Mouse (Mus musculus) small intestine, adult 2 months (tissue): ENCODE results near the gene Itga8. TPM values are rescaled to one million over a fixed set of nuclear protein-coding genes. Genes with fewer than 3 reads are reported as not detected.

ENCODE experiments used
- H3K27ac ChIP-seq: fragments of 200-500 bp; 2 replicates; pipeline ENCODE4 v1.5.1; 2012; ENCODE audit warnings: low read depth, low read length, control low read depth, inconsistent platforms; ENCODE audit not compliant: insufficient read depth
- H3K27me3 ChIP-seq: fragments of 200-500 bp; 2 replicates; pipeline ENCODE4 v1.6.1; 2012; ENCODE audit warnings: mild to moderate bottlenecking, moderate library complexity, low read length, inconsistent platforms; ENCODE audit not compliant: control insufficient read depth, insufficient read depth
- H3K36me3 ChIP-seq: fragments of 200-500 bp; 2 replicates; pipeline ENCODE4 v1.6.1; 2012; ENCODE audit warnings: mild to moderate bottlenecking, low read length, control low read depth, inconsistent platforms; ENCODE audit not compliant: control insufficient read depth, insufficient read depth
- H3K4me1 ChIP-seq: fragments of 200-500 bp; 2 replicates; pipeline ENCODE4 v1.6.1; 2012; ENCODE audit warnings: low read length, inconsistent platforms, mixed read lengths; ENCODE audit not compliant: control insufficient read depth, insufficient read depth, insufficient read length
- H3K4me3 ChIP-seq: fragments of 200-500 bp; 2 replicates; pipeline ENCODE4 v1.5.1; 2012; ENCODE audit warnings: low read depth, mild to moderate bottlenecking, control low read depth, inconsistent platforms, low read length, moderate library complexity
- CTCF ChIP-seq: fragments of 200-500 bp; IDR thresholded peaks from 2 replicates; pipeline ENCODE4 v1.5.1; 2012; ENCODE audit warnings: low read depth, mild to moderate bottlenecking, control low read depth, inconsistent platforms, low read length, moderate library complexity, mixed read lengths; ENCODE audit not compliant: insufficient replicate concordance, insufficient read length; ENCODE audit errors: extremely low read depth
- POLR2A ChIP-seq: fragments of 200-500 bp; IDR thresholded peaks from 2 replicates; pipeline ENCODE4 v1.6.1; 2012; ENCODE audit warnings: low read depth, mild to moderate bottlenecking, control low read depth, inconsistent platforms, low read length, moderate library complexity
- WGBS: fragments of 180-500 bp; shearing (Covaris S2); methylation state at CpG from one replicate; pipeline ENCODE4 v1.1.7; 2018; 5-methylcytosine and 5-hydroxymethylcytosine counted together
- polyA plus RNA-seq: library from polyadenylated mRNA; depleted of rRNA; stranded (reverse); fragments of >200 nt; gene quantifications from 2 replicates; pipeline ENCODE4 v1.2.3, GENCODE M21; 2012

Gene Itga8
- polyA plus RNA-seq, 1 experiment: 1.4 TPM

GRCm38 (mm10) chr2:12198214-12198613 lies 103.5 kb downstream of the Itga8 start:
- H3K4me1 ChIP-seq: no peaks in the 10 kb centered on the region
- no peaks in the 10 kb centered on the region for H3K27me3 ChIP-seq
- no peaks in the 10 kb centered on the region for H3K36me3 ChIP-seq
- H3K4me3 ChIP-seq: no peak overlapping the region
- no peak overlapping the region for H3K27ac ChIP-seq
- no peak for TF ChIP-seq CTCF
- no peak for TF ChIP-seq POLR2A
- 82% methylated on average over 3 of the region's 3 CpGs for WGBS

- H3K27me3 ChIP-seq: no peaks in the 10 kb centered on the region
- no peak overlapping the region for H3K4me3 ChIP-seq
- H3K36me3 ChIP-seq: no peaks in the 10 kb centered on the region
- TF ChIP-seq POLR2A (no peak), CTCF (no peak)
- H3K27ac ChIP-seq: no peak overlapping the region
- no peaks in the 10 kb centered on the region for H3K4me1 ChIP-seq
- WGBS: 87% methylated on average over 4 of the region's 4 CpGs
Measured at GRCm38 (mm10) chr2:12197711-12198110, 104.0 kb downstream of the Itga8 start.

- WGBS: 68% methylated on average over 6 of the region's 6 CpGs
- H3K4me1 ChIP-seq: no peaks in the 10 kb centered on the region
- TF ChIP-seq POLR2A (no peak), CTCF (no peak)
- H3K4me3 ChIP-seq: no peak overlapping the region
- H3K27ac ChIP-seq: no peak overlapping the region
- no peaks in the 10 kb centered on the region for H3K36me3 ChIP-seq
- H3K27me3 ChIP-seq: no peaks in the 10 kb centered on the region
Measured at GRCm38 (mm10) chr2:12189026-12189425, 112.7 kb downstream of the Itga8 start.

GRCm38 (mm10) chr2:12187646-12188045 lies 114.1 kb downstream of the Itga8 start:
- WGBS: 41% methylated on average over 5 of the region's 5 CpGs
- no peaks in the 10 kb centered on the region for H3K27me3 ChIP-seq
- TF ChIP-seq CTCF (no peak), POLR2A (no peak)
- no peaks in the 10 kb centered on the region for H3K36me3 ChIP-seq
- H3K4me1 ChIP-seq: no peaks in the 10 kb centered on the region
- no peak overlapping the region for H3K4me3 ChIP-seq
- H3K27ac ChIP-seq: no peak overlapping the region

- H3K36me3 ChIP-seq: no peaks in the 10 kb centered on the region
- H3K27ac ChIP-seq: no peak overlapping the region
- H3K4me3 ChIP-seq: no peak overlapping the region
- no peaks in the 10 kb centered on the region for H3K4me1 ChIP-seq
- no peak for TF ChIP-seq POLR2A
- TF ChIP-seq CTCF: no peak
- H3K27me3 ChIP-seq: no peaks in the 10 kb centered on the region
- WGBS: 65% methylated on average over 8 of the region's 8 CpGs
Measured at GRCm38 (mm10) chr2:12182402-12182948, 119.2 kb downstream of the Itga8 start.

GRCm38 (mm10) chr2:12180635-12181034 lies 121.1 kb downstream of the Itga8 start:
- Histone ChIP-seq H3K27ac (no peak overlapping the region), H3K36me3 (no peaks in the 10 kb centered on the region), H3K27me3 (no peaks in the 10 kb centered on the region), H3K4me3 (no peak overlapping the region), H3K4me1 (no peaks in the 10 kb centered on the region)
- no peak for TF ChIP-seq POLR2A
- TF ChIP-seq CTCF: no peak
- 60% methylated on average over 2 of the region's 2 CpGs for WGBS

- WGBS: 71% methylated on average over 7 of the region's 7 CpGs
- TF ChIP-seq POLR2A (no peak), CTCF (no peak)
- H3K27ac ChIP-seq: no peak overlapping the region
- H3K4me1 ChIP-seq: no peaks in the 10 kb centered on the region
- H3K27me3 ChIP-seq: no peaks in the 10 kb centered on the region
- H3K36me3 ChIP-seq: no peaks in the 10 kb centered on the region
- H3K4me3 ChIP-seq: no peak overlapping the region
Measured at GRCm38 (mm10) chr2:12174722-12175427, 126.8 kb downstream of the Itga8 start.
